Mouse (Mus musculus): ENCODE results near the gene Wipi1. TPM values are rescaled to one million over a fixed set of nuclear protein-coding genes. Genes with fewer than 3 reads are reported as not detected.

The Wipi1 gene
- polyA plus RNA-seq (2012; rRNA removed), result 5.5 and 7.8 TPM in 2 replicates

DNA sequence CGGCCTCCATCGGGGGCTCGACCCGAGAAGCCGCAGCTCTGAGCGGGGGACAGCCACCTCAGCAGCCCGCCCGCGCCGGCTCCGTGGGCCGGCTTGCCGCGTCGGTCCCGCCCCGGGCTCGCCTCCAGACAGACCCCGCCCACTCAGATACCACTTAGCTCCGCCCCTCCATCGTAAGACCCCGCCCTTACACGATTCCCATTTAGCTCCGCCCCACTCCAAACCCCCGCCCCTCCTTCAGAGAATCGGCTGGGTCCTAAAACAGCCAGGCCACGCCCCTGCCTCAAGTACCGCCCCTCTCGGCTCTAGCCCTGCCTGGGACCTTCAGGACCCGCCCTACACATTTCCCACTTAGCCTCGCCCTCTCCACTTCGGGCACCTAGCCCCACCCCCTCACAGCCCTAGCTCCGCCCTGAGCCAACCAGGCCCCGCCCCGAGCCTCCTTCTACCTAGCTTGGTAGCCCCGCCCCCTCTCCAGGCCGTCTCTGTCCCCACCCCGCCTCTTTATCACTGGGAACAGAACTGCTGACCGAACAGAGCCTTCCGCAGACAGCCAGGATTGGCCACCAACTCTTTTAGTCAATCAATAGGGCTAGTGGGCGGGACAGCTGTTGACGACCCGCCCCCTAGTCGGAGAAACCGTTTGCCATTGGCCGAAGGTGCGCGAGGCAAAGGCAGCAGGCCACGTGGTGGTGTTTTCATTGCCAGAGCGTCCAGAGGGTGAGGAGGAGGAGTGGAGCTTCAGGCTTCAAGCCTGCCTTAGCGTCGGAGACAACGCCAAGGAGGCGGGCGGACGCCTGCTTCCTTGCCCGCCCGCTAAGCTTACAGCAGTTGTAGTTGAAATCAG lies at the start of gene Wipi1:
Gene Wipi1, minus strand, starts transcription at position 665 of the 847 bp plus-strand sequence.

DNA sequence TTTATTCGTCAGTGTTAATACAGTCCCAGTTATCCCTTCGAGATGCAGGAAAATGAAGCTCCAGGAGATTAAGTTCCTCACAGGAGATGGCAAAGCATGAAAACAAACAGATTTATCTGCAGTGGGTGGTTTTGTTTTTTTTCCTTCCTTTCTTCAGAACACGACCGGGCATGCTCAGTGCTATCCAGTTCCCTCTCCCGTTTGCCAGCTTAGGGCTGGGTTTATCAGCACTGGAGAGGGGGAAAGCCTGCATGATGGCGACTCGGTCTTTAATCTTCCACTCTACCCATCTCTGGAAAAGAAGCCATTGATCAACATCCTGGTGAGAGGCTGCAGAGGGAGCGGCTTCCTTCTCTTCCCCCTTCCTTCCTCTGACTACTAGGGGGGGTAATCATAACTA lies 37.4 kb upstream of the Wipi1 start, which contains the start of gene Prkar1a:
Gene Prkar1a, plus strand, starts transcription at position 200 of the 400 bp plus-strand sequence.

Other genes starting within 250 kb of the Wipi1 start
- gene Gna13, start 249.1 kb downstream of the Wipi1 start, polyA plus RNA-seq (2012; rRNA removed), result 11.3 and 16.5 TPM in 2 replicates
- gene 9930022D16Rik, start 198.1 kb downstream of the Wipi1 start, polyA plus RNA-seq (2012; rRNA removed), result not detected in 2 replicates
- 5.4 and 7.3 TPM in 2 replicates for gene Amz2, start 186.0 kb downstream of the Wipi1 start, polyA plus RNA-seq (2012; rRNA removed)
- gene Arsg, start 138.6 kb downstream of the Wipi1 start, polyA plus RNA-seq (2012; rRNA removed), result 0.75 and 0.98 TPM in 2 replicates
- gene Slc16a6, start 138.4 kb downstream of the Wipi1 start, polyA plus RNA-seq (2012; rRNA removed), result 0.76 and 0.87 TPM in 2 replicates
- gene Prkar1a, start 37.4 kb upstream of the Wipi1 start, polyA plus RNA-seq (2012; rRNA removed), result 32.3 and 37.1 TPM in 2 replicates
- 6.0 and 6.5 TPM in 2 replicates for gene Fam20a, start 110.3 kb upstream of the Wipi1 start, polyA plus RNA-seq (2012; rRNA removed)
- not detected in 2 replicates for gene 1700012B07Rik, start 216.1 kb upstream of the Wipi1 start, polyA plus RNA-seq (2012; rRNA removed)